Mouse (Mus musculus): ENCODE measurements at regions not wholly inside any gene's neighbourhood (a gene's known extent, or its start where the extent isn't known, plus 50 kb on each side); places are given as distances from the start of the nearest gene placed in this dataset.

DNA sequence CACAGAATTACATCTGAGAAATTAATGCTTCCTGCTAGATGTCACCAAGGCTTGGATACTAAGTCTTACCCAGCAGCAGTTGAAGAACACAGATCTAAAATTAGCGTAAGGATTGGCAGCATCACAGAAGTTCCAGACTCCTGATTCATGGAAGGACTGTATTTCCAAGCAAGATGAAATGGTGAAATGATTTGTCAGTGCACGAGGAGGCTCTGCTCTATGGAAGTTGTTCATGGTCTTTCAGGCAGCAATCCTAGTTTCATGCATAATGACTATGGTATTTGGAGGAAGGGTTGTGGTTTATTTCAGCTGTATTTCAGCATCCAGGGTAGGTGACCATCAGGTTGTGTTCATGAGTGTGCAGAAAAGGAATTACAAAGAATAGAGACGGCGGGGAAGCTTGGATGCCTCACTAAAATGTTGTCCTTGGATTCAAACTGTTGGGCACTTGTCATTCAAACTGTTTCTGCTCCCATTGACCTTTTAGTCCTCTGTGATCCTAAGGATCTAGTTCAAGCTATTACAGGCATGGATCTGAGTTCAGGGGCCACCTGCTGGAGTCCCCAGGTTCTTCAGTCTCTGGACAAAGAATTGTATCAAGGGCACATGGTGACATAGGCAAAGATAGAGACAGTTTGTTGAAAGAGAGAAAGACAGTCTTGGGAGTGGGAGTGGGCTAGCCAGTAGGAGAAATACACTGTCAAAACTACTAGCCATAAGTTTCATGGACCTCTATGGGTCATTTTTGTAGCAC, 1411.6 kb upstream of the A1bg start:
- TF ChIP-seq CTCF (IDR thresholded peaks at IDR 0.05; ENCODE audit: borderline replicate concordance, insufficient read depth, low read depth, low read length) (no peak), POLR2A (IDR thresholded peaks at IDR 0.05; ENCODE audit: borderline replicate concordance, insufficient read depth, low read length) (no peak)

All from cerebellum, adult 2 months (tissue).